12 mouse cellular contexts compared by ENCODE assay signal in the genomic region with DNA sequence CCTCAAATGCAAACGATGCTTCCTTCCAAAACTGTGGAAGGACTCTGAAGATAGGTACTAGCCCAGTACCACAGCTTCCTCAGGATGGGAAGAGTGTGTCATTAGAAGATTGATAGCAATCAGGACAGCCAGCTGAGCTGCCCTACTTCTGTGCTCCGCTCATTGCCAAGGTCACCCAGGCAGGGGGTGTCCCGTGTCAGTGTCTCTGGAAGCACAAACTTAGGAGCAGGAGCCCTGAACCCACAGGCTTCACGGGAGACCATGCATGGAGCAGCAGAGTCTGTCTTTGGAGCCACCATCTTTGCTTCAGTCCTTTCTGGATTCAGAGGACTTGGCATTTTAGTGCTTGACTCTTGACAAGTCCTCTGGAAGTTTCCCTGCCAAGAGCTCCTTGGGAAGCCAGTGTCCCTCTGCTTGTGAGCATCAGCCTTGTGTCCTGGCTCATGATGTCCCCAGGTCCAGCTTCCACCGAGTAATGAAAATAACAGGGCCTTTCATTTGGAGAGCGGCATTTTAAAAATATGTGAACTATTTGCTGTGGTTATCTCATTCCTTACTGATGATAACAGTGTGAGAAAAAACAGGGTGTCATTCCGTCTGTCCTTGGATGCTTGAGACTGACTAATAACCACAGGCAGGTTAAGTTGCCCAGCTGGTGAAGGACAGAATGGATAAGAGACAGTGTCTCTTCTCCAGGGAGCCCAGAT. TPM values are rescaled to one million over a fixed set of nuclear protein-coding genes. Genes with fewer than 3 reads are reported as not detected.
DNase-seq lines count a peak whose midpoint lies in the region; ATAC-seq and TF ChIP-seq lines count a peak whose summit lies in the region.
"Had no signal": no experiment of that assay in that cellular context is flagged by ENCODE, and none has a peak within 500 bp of the region (broad histone marks: within the 10 kb centered on the region; RNA-seq: fewer than 3 reads in every experiment).

No protein-coding gene starts in this region.

- H3K36me3 ChIP-seq in lung, embryonic 14.5 days (ENCODE audit: insufficient read depth) = peaks cover 16% of the 10 kb centered on the region; the same call in 1 of the 2 replicates
- H3K36me3 ChIP-seq in liver, embryonic 13.5 days = 0 out of 2 replicates have a peak, but pooled peaks cover 6% of the 10 kb centered on the region
- H3K36me3 ChIP-seq: midbrain, embryonic 12.5 days had no signal

- TF ChIP-seq CTCF in lung, embryonic 14.5 days (IDR thresholded peaks at IDR 0.05; ENCODE audit: low read depth) = no peak

- H3K9me3 ChIP-seq in lung, embryonic 14.5 days (ENCODE audit: low read depth, low read length) = no peaks in the 10 kb centered on the region
- H3K9me3 ChIP-seq in liver, embryonic 13.5 days (replicated peaks) = no peaks in the 10 kb centered on the region
- H3K9me3 ChIP-seq: embryonic facial prominence, embryonic 15.5 days; midbrain, embryonic 12.5 days had no signal

- peaks cover 21% of the 10 kb centered on the region for H3K4me1 ChIP-seq in lung, embryonic 14.5 days (ENCODE audit: insufficient read depth)
- peaks cover 31% of the 10 kb centered on the region for H3K4me1 ChIP-seq in liver, embryonic 13.5 days (replicated peaks)
- H3K4me1 ChIP-seq: midbrain, embryonic 12.5 days had no signal

- WGBS in lung, embryonic 14.5 days = 43% methylated on average over 7 of the region's 7 CpGs
- 42% methylated on average over 7 of the region's 7 CpGs for WGBS in liver, embryonic 13.5 days (ENCODE audit: insufficient replicate concordance)

- H3K9ac ChIP-seq in lung, embryonic 14.5 days = no peak overlapping the region
- no peak overlapping the region for H3K9ac ChIP-seq in liver, embryonic 13.5 days
- H3K9ac ChIP-seq: embryonic facial prominence, embryonic 15.5 days; midbrain, embryonic 12.5 days had no signal

- H3K27me3 ChIP-seq in lung, embryonic 14.5 days (ENCODE audit: insufficient read depth, low read length) = no peaks in the 10 kb centered on the region
- H3K27me3 ChIP-seq in liver, embryonic 13.5 days = no peaks in the 10 kb centered on the region
- H3K27me3 ChIP-seq: embryonic facial prominence, embryonic 15.5 days; midbrain, embryonic 12.5 days had no signal

- H3K4me2 ChIP-seq in lung, embryonic 14.5 days = no peak overlapping the region
- H3K4me2 ChIP-seq in liver, embryonic 13.5 days = no peak overlapping the region
- H3K4me2 ChIP-seq: embryonic facial prominence, embryonic 15.5 days; midbrain, embryonic 12.5 days had no signal

- no peak for DNase-seq in frontal cortex, postnatal 10 days (ENCODE audit: low spot score in 2 of 2)
- no peak for DNase-seq in lung, embryonic 14.5 days
- no peak for DNase-seq in lung, postnatal 25 days (ENCODE audit: low spot score)
- DNase-seq in adrenal gland, adult 8-10 months = peak; percentile 51
- DNase-seq in liver, embryonic 13.5 days = no peak
- DNase-seq in embryo, embryonic 9.5 days (ENCODE audit: extremely low spot score) = no peak
- no peak for DNase-seq in urinary bladder, postnatal 14 days (ENCODE audit: low spot score)
- DNase-seq: cerebellum, adult 8-10 months; kidney, postnatal 25 days had no signal

- peak overlapping the region; percentile 59; the same call in 1 of the 2 replicates for H3K27ac ChIP-seq in lung, embryonic 14.5 days (ENCODE audit: low read depth)
- H3K27ac ChIP-seq in liver, embryonic 13.5 days = peak overlapping the region; percentile 37; the same call in 1 of the 2 replicates
- H3K27ac ChIP-seq: embryonic facial prominence, embryonic 15.5 days; midbrain, embryonic 12.5 days had no signal

- H3K4me3 ChIP-seq in lung, embryonic 14.5 days (ENCODE audit: low read depth, low read length) = no peak overlapping the region
- H3K4me3 ChIP-seq in liver, embryonic 13.5 days (replicated peaks) = no peak overlapping the region
- H3K4me3 ChIP-seq: embryonic facial prominence, embryonic 15.5 days; midbrain, embryonic 12.5 days had no signal

- ATAC-seq in frontal cortex, adult (ENCODE audit: low TSS enrichment) = peak; percentile 13; the same call in 1 of the 2 replicates
- ATAC-seq in lung, embryonic 14.5 days (ENCODE audit: insufficient read depth) = no peak
- no peak; the same call in 1 of the 2 replicates for ATAC-seq in liver, embryonic 13.5 days (ENCODE audit: low read depth)

RNA-seq across cellular contexts. Expression of gene Etv6, which starts 54.3 kb away (rescaled TPM):
- polyA plus RNA-seq in lung, embryonic 14.5 days (2014; fragmentation: Nextera tagmentation; extraction: Ambion mirVana) = 20.4 and 21.4 TPM in 2 replicates
- total RNA-seq in adrenal gland, adult 8-10 months (2022) = 10 to 100 TPM; 40.4 to 49.6 (median 43.5) TPM
- 3.5 and 4.6 TPM in 2 replicates for polyA plus RNA-seq in liver, embryonic 13.5 days (2015; fragmentation: Nextera tagmentation; extraction: Ambion mirVana)
